Mouse (Mus musculus) 3T3-L1 (cell line): ENCODE measurements around the gene Chl1.

Experiments used
- DNase-seq: peaks from one replicate; pipeline ENCODE4 v3.0.0-alpha.2; 2015; ENCODE audit warnings: low read depth, low spot score

Gene Chl1

DNA sequence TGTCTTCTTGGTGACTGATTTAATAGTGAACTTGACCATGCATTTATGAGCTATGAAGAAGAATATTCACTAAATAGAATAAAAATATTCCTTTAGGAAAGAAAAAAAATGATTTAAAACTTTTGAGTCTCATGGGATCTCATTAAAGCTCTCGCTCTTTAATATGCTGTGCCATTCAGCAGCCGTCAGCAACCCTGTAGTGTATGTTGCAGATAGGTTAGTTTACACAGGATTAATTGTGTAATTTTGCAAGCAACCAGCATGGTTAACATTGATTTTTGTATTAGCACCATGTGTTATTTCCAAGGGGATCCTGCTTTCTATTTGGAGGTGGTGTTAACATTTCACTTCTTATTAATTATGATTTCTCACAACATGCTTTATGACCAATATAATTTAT, 32.2 kb downstream of the Chl1 start:
- no peak for DNase-seq

DNA sequence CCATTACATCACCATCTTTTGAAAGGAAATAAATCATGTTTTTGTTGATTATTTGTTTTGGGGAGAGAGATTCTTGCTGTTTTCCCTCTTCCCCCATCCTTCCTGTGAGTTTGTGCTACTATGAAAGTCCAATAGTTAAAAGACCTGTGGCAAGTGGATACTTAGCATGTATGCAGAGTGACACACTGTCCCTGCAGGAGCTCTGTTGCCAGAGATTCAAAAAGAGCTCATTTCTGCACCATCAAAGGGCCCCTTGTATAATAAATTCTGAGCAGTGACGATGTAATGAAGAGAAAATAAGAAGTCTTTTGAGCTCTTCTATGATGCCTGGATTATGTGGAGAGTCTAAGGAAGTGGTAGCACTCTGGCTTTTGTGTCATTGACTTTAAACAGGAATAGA, 33.4 kb downstream of the Chl1 start:
- no peak for DNase-seq

- DNase-seq, result no peak
These were observed 35.9 kb downstream of the Chl1 start for GRCm38 (mm10) chr6:103546314-103546713.

DNA sequence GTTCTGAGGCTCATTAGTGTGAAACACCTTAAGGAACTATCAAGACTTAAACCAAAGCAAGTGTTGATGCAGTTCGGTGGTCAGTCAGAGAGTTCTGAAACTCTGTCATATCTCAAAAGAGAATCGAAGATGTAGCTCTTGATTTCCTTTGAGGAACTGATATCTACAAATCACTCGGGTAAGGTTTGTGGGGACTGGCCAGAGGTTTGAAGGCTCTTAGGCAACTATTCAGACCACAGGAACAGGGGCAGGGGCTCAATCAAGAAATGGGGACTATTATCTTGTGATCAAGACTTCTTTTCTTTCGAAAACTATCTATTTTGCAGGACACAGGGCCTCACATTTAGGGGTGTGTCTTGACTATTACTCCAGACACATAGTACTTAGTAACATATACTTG, 39.5 kb downstream of the Chl1 start:
- no peak for DNase-seq

DNA sequence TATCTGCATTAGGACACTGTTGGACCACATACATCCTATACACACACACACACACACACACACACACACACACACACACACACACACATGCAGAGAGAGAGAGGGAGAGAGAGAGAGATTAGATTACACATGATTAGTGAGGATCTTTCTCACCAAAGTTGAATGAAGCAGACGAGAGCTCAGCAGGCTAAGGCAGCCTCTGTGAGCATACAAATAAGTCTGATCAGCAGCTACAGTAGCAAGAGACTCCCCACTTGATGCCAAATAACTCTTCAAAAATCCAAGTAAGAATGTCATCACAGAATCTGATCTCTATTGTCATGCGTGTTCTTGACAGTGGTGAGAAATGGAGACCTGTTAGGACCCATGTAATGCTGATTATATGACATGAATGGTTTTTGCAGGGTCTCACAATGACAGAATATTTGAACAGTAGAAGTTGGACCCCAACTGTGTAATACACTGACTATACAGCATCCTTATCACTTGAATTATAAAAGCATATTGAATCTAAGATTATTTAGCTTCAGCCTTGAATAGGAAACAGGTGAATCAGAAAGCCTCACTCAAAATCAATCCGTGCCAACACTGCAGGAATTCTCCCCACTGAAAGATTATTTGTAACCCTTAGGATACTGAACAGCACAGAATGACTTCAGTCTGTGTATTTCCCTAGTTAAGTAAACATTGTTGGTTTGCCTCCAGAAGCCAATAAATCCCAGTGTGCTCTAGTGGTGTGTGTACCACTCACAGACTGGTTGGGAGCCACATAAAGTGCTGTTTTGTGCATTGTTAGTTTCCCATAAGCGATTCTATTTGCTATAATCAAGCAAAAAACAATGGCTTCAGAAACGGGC, 47.9 kb downstream of the Chl1 start:
- no peak for DNase-seq

DNA sequence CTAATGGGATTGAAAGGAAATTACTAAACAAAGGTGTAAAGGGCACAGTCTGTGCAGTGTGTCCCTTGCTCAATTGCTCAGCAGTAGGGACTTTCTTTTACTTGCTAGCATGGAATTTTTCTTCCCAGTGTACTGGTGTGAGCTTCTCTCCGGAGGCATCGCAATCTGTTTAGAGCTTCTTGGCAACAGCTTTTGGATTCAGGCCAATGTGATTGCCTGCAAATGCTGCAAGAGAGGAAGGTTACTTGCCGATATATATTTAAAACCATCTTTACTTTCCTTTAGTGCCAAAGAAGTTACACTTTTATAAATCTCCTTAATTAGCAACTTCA, 48.5 kb downstream of the Chl1 start:
- no peak for DNase-seq

GRCm38 (mm10) chr6:103559344-103559743, 49.0 kb downstream of the Chl1 start:
- DNase-seq, result no peak

- no peak for DNase-seq
These were observed 54.4 kb downstream of the Chl1 start for GRCm38 (mm10) chr6:103564811-103565210.

- DNase-seq, result no peak
These were observed 56.9 kb downstream of the Chl1 start for GRCm38 (mm10) chr6:103567247-103567646.

DNA sequence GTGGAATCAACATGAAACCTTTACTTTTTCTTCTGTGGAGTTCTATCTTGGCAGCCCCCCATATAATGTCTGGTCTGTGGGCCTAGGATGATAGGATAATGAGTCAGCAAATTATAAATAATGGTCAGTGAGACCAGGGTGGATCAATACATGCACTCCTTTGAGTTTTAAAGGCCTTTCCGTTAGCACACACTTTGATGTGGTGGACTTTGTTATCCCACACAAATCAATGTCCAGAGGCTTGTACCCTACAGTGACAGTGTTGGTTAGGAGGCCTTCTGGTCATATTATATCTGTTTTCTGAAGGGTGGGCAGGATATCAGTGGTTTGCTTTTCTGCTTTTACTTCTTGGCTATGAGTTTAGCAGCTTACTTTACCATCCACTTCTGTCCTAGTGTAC, 62.3 kb downstream of the Chl1 start:
- DNase-seq, result no peak

- DNase-seq, result no peak
These were observed 73.8 kb downstream of the Chl1 start for GRCm38 (mm10) chr6:103584224-103584623.

- no peak for DNase-seq
These were observed 75.3 kb downstream of the Chl1 start for GRCm38 (mm10) chr6:103585667-103586066.

- DNase-seq, result no peak
These were observed 75.7 kb downstream of the Chl1 start for GRCm38 (mm10) chr6:103586081-103586480.

- no peak for DNase-seq
These were observed 91.7 kb downstream of the Chl1 start for GRCm38 (mm10) chr6:103602070-103602469.

- DNase-seq, result no peak
These were observed 100.3 kb downstream of the Chl1 start for GRCm38 (mm10) chr6:103610656-103611055.

GRCm38 (mm10) chr6:103612626-103613025, 102.2 kb downstream of the Chl1 start:
- DNase-seq, result no peak

DNA sequence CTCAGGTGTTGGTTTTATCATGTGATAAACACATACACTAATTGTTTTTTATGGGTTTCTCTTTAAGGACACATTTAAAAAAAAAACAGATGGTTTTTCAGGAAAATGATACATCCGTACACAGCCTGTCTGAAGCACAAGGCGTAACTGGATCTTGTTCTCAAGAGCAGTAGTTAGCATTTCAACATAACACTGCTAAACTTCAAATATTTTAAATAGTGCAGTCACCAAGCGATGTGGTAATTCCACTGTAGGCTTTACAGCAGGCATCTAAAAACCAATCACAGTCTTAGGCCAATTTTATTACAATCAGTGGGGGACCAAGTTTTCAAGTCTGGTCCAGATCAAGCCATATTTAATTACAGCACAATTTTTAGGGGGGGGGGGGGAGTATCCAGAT, 103.3 kb downstream of the Chl1 start:
- no peak for DNase-seq

DNA sequence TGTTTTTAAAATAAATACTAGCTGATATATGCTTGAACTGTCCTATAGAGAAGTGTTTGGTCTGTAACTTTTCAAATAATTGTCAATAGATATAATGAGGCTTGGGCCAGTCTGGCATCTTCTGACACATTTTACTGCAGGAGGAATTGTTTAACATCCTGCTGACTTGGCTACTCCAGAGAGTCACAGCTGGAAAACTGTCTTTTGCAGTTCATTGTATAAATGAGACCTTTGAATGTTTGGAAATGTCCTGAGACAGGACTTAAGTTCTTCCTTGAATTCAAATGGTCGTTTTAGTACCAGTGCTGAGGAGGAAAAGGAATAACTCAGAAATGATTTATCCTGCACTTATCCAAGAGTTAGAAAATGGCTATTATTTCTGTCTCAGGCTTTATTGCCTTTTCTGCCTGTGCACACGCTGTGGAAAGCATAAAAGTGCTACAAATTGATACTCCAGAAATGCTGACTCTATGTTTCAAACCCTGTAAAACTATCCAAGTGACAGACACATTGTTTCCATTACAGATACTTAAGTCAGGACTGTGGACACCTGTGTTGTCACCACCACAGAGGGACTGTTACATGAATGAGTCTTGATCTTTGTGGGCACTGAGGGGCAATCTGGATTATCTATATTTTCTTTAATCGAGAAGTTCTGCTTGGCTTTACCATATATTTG, 105.7 kb downstream of the Chl1 start:
- DNase-seq, result no peak

DNA sequence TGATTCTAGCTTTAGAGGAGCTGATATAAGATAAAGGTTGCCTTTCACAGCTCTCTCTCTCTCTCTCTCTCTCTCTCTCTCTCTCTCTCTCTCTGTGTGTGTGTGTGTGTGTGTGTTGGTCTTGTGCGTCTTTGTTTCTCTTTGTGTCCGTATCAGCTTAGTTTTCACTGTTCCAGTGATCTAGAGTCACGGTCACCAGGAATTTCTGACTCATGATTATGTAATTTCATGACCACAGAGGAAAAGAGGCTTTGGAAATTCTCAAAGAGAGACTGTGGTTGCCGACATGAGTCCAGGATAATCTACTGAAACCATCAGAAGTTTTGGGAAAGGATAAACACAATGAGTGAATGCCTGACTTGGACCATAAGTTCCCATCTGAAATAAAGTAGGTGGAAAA, 110.5 kb downstream of the Chl1 start:
- peak; percentile 10 for DNase-seq

- no peak for DNase-seq
These were observed 111.8 kb downstream of the Chl1 start for GRCm38 (mm10) chr6:103622117-103622713.

GRCm38 (mm10) chr6:103632856-103633255, 122.5 kb downstream of the Chl1 start:
- no peak for DNase-seq

DNA sequence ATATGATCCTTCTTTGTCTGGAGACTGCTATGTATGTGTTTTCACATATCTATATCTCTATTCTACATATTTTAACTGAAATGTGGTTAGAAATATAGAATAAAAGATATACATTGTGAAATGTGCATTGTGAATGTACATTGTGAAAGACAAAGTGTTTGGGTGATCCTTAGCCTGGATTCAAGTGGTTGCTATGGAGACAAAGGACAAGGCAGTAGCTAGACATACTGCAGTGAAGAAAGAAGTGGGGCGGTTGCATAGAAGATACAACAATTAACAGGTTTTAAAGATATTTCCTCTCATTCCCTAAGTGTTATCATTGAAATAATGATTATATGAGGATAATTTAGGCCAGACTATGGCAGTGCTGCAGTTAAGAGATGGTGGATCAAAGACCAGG, 146.4 kb downstream of the Chl1 start:
- DNase-seq, result no peak

GRCm38 (mm10) chr6:103659173-103659572, 148.8 kb downstream of the Chl1 start:
- no peak for DNase-seq
